Mouse (Mus musculus) cerebellum, adult (tissue): Measurements from ENCODE around the gene Bzw2.

Experiments used
- ATAC-seq: cut with Nextera tagmentation; 2 replicates; pipeline ENCODE4 v1.9.2; 2017; ENCODE audit warnings: mild to moderate bottlenecking, moderate library complexity, mixed read lengths; ENCODE audit not compliant: insufficient number of reproducible peaks, low FRiP score, low TSS enrichment

Gene Bzw2

DNA sequence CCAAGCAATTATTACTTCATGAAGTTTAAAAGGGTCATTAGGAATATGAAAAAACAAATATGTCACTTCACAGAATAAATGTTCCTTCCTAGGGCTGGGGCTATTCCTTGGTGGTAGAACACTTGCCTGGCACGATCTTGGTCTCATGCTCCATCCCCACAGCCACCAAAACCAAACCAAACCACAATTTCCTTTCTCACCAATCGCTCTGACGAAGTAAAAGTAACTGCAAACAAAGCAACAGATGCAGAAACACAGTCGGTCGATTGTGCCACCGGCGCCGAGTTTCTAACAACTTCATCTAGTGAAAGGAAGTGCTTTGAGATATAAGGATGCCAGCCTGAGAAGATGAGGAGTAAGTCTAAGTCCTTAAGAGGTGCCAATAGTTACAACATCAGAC lies 21.6 kb downstream of the Bzw2 start:
- ATAC-seq, result no peak

DNA sequence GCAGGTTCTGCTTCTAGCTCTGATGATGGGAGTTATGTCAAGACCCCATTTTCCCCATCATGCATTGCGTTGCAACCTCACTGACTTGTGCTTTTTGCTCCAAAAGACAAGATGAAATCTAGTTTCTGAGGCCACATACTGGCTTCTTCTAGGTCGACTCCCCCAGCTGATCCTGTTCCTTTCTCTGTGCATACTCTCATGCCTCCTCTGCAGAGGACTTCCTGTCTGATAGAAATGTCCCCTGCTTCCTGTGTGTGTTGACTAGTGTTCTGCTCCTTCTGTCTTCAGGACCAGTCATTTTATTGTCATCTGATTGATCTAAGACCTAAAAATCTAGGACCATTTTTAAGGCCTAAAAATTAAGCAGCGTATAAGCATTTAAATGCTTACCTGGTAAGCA lies 22.5 kb downstream of the Bzw2 start:
- no peak for ATAC-seq

DNA sequence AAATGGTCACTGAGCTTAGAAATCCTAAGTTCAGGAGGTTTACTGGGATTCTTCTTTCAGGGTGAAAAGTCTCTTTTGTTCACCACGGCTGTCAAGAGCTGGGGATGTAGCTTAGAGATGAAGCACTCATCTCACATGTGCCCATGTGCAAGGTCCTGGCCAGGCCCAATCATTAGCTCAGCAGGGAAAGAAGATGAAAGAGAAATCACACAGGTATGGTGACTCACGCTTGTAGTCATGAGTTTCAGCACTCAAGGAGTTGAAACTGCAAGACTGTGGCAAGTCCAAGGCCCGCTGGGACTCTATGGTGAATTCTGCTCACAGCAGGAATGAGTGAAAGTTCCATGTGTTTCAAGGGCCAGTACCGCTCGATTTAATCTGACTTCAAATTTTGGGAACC lies 23.8 kb downstream of the Bzw2 start:
- no peak for ATAC-seq

DNA sequence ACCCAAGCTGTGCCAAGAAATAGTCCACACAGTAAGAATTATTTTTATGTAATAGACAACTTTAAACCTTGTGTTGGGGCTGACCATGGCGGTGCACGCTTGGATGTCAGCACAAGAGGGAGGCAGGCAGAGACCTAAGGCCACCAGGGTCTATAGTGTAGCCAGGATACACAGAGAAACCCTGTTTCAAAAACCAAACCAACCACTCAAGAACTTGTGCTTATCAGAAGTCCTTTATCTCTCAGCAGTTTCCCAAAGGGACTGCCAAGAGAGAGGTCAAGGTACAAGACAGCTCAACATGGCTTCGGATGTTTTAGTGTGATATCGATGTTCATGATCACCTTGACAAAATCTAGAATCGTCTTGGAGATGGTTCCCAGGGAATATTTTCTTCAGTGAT lies 24.3 kb downstream of the Bzw2 start:
- no peak for ATAC-seq

DNA sequence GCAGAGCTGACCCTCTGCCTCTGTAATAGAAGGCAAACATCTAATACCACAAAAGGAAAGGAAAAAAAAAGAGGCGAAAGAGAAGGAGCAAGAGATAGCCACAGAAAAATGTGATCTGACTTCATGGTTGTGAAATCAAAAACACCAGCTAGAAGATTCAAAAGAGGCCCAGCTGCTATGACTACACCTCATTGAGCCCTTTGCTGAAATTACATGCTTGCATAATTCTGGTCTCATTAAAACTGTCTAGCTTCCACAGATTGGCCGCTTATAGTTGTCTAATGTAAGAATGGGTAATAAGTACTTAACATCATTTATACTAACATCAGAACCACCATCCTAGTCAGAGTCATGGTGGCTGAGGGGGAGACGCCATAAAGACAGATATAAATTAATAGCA lies 25.2 kb downstream of the Bzw2 start:
- ATAC-seq, result no peak

DNA sequence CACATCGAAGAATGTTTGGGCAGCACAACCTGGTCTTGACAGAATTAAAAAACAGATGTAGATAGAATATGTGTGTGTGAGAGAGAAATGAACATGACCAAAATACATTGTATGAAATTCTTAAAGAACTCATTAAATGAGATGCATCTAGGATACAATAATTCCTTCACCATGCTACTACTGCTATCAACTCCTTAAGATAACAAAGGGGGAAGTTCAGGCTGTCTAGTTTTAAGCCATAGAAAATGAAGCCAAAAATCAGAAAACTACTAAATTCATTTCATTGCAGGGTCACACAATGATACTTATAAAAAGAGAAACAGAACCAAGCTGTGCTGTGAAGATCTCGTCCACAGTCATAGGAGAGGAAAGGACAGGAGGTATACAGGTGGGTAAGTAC lies 25.6 kb downstream of the Bzw2 start:
- ATAC-seq, result no peak

DNA sequence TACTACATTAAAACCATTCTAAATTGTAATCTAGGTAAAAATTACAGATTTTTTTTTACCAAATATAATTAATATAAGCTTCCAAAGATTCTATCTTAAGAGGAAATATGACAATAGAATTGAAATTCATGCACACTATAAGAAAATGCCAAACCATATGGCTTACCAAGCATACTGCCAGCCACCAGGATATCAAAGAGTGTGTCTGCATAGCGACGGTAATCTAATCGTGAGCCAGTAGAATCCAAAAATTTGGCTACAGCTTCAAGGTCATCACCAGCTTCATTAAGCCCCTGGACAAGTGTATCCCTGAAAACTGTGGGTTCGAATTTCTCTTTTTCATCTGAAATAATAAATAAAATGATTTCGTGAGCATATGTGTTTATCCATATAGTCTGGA lies 28.1 kb downstream of the Bzw2 start:
- no peak for ATAC-seq

DNA sequence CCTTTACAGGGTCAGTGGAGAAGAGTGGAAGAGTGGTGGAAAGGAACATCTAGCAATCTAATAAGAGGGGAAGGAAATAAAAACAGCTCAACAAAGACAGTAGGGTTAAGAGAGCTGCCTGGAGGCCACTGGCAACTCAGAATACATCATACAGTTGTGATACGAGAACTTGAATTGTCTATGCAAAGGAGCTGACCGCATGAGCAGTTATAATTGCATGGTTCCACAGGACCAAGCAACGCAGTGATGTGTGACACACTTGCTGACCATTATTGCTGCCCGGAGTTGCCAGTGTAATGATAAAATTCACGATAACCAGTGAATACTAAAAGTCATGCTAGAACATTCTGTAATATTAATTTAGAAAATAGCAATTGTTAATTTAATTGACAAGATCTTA lies 31.8 kb downstream of the Bzw2 start:
- no peak for ATAC-seq

DNA sequence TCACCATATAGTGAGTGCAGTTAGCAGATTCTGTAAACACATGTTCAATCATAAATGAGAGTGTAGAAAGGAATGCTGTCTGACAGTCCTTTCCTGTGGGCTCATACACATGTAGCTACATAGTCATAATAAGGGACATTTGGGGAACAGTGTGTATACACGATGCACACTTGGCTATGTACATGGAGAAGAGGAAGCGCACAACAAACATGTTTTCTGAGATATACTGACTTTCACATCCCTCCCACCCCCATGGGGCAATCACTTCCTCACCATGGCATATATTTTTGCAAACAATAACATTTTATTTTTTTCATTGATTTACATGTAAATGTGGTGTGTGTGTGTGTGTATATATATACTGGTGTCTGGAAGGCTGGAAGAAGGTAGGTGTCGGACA lies 38.6 kb downstream of the Bzw2 start:
- ATAC-seq, result no peak

DNA sequence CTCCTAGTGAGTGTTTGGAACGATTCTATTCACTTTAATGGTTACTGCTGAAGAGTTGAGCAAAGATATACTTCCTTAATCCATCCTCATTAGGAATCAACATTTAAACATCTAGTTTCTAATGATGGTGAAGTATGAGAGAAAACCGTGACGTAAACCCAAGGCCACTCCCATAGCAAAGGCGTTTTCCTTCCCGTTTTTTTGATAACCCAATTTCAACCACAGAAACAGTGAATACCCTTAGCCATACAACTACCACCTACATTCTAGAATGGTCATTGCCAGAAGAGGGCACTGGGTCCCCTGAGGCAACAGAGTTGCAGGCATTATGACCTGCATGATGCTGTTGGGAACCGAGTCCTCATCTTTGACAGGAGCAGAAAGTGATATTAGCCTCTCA lies 40.7 kb downstream of the Bzw2 start:
- no peak for ATAC-seq

DNA sequence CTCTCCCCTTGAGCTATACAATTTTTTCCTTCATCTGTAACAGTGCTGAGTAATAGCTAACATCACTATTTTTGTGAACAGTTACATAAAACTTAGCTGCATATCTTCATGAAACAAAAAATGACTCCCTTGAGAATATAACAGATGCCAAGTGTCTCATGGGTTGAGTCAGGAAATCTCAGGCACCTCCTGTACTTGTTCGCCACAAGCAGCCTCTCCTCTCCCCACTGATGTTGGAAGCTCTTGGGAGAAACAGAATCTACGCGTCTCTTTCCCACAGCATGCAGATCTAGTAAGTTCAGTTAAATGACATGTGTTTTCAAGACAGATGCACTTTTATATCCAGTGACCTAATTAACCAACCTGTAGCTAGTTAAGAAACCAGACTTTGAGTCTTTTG lies 45.8 kb downstream of the Bzw2 start:
- ATAC-seq, result no peak

DNA sequence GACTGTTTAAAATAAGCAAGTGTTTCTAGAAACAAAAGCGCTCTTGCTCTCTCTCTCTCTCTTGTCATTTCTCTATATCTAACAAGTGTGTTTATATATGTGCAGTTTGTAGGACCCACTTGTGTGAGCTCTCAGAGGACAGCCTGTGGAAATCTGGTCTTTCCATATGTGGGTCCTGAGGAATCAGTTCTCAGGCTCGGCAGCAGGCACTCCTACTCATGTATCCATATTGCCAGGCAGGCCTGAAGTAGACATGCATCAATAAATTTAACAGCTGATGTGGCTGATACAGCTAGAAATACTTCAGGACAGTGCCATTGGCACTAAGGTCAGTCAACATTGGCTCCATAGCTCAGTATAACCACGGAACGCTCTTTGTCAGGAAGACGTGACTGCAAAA lies 46.8 kb downstream of the Bzw2 start:
- ATAC-seq, result no peak

DNA sequence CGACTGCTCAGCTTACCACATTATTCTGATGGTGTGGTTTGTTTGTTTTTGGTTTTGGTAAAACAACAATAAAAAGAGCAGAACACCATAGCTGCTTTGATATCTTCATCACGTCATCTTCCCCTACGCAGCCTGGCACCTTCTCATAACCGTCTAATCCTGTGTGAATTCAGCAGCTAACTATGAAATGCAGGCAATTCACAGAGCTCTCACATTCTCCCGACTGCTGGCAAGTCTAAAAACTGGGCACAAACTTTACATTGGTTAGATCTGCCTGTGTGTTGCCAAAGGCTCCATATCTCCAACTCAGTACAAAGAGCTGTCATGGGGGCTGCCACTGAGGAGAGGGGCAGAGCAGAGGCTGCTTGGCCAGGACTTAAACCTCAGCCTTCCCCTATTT lies 47.4 kb downstream of the Bzw2 start:
- no peak for ATAC-seq

DNA sequence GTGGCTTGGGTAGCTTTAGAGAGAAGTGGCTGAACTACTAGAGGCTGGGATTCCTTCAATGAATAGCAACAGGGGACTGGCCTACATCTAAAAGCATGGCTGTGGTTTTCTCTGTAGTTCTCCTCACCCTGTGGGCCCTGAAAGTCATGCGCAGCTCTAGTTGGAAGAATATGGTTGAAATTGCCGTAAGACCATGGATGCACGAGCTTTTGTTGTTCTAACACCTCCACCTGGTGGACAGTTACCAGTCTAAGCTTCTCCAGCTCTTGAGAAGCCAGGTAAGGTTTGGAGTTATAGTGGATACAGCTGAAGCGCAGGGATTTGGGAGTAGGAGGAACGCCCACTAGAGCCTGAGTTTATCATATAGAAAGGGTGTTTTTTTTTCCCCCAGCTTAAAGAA lies 49.4 kb downstream of the Bzw2 start:
- ATAC-seq, result peak; percentile 47; the same call in 1 of the 2 replicates

DNA sequence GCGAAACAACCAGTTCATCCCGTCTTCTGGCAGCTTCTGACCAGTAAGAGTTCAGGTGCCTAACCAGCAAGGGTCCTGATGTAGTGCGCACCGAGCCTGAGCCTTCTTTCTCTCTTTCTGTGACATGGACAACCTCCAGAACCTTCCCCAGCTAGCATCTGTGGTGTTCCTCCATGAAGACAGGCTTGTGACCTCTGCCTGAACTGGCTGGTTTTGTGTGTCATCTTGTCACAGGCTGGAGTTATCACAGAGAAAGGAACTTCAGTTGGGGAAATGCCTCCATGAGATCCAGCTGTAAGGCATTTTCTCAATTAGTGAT lies 54.3 kb downstream of the Bzw2 start:
- ATAC-seq, result no peak

DNA sequence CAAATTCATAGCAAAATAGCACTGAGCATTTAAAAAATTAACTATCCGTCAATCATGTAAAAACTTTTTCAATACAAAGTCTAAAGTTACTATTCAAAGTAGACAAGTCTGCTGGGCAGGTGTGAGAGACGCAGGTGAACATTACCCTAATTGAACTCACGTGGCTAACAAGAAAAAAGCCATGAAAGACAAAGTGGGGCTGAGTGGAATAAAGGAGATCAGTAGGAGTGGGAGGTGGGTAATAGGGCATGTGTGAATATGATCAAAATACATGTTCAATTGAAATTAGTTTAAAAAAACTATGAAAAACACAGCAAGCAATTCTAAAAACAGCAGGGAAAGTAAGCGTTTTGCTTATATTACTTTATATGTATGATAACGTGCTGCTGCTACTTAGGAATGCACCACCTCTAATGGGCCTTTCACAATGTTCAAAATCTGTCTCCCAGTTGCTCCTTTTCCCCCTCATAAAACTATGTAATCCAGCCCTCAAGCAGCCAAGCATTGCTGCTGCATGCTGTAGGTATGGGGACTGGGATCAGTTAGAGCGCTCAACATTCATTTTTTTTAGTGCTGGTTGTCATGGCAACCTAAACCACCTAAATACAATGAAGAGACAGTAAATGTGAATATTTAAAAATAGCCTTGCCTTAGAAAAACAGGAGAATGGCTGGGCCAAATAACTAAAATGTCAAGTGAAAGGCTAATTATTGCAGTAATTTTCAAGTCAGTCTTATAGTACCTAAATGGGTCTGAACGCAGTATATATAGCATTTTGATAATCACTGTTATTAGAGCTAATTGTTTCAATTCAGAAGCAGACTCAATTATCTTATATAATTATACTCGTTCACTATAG lies 54.9 kb downstream of the Bzw2 start:
- ATAC-seq, result no peak

DNA sequence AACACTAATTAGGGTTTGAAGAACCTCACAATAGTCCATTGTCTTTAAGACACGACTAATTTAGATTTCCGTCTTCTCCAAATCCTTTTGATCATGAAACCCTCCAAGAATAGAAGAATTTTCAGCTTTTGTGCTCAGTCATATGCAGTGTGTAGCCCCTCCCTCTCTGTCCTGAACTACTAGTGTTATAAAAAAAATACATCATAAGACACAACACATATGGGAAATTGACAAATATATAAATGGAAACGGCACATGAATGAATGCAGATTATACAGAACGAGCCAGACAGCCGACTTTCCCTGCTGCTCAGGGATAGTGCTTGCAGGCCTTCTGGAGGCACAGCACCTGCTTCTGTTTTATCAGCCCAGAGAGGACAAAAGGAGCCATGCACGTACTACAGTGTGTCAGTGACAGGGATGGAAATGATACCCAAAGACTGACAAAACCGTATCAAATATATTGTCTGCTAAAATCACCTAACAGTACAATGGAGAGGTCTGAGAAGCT lies 62.5 kb downstream of the Bzw2 start:
- no peak for ATAC-seq

DNA sequence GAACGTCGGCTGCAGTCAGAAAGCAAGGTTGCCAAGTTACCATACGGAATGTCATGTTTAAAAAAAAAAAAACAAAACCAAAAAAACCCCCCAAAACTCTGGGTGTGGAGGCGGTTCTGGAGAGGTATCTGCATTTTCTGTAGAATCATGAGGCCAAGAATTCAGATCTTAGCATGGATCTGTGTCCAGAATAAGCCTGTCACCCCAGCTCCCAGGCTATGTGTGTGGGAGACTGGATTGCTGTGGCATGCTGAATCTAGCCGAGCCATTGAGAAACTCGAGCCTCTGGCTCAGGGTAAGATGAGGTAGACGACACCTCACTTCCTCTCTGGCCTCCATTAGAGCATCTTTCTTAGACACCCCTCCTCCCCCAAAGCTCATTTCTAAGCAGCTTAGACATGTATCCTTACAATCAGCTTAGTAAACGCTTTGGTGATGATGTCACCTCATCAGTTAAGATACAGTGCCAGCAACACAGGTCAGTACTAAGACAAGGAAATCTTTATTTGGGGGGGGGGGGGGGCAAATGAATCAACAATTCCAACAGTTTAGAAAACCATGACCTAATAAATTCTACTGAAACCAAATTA lies 64.7 kb downstream of the Bzw2 start:
- no peak for ATAC-seq

DNA sequence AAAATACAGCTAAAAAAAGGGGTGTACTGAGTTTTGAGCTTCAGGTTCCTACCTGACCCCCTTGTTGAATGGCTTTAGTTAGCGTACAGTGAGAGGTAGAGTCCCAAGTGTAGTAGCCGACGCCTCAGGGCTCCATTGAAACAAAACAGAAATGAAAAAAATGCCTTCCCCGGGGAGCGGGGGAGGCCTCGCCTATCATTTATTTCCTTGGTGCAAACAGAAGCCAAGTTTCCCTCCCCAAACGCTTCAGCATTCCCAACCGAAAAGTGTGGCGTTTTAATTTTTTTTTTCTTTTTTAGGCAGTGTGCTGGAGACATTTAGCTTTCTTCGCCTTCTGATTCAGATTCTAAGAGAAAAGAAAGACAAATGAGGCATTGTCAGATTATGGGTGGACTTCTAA lies 65.9 kb downstream of the Bzw2 start:
- no peak for ATAC-seq

DNA sequence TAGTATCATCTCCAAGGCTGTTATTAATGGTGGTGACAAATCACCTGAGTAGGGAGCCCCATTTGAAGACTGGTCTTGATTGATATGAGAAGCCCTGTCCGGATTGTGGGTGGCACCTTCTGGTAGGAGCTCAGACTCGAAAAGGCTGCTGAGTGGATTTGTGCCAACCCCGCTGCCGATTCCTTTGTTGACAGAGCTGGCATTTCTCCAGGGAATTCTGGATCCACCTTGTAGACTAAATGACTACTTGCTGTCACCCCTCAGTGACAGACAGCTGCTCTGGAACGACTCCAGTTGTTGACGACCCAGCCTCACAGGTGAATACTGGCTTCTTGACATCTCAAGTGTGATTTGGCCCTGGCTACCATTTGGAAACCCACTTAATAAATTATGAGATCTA lies 68.7 kb downstream of the Bzw2 start:
- ATAC-seq, result no peak

DNA sequence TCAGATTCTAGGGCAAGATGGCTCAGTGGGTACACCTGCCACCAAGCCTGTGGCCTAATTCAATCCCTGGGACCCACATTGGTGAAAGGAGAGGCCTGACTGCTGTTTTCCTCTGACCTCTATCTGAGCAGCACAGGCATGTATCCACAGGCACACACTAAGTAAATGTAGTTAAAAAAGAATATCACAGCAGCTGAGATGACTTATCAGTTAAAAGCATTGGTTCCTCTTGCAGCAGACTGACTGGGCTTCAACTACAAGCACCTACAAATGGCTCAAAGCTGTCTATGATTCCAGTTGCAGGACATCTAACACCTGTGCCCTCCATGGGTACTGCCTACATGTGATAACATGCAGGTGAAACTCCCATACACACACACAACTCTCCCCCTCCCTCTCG lies 69.1 kb downstream of the Bzw2 start:
- no peak for ATAC-seq

DNA sequence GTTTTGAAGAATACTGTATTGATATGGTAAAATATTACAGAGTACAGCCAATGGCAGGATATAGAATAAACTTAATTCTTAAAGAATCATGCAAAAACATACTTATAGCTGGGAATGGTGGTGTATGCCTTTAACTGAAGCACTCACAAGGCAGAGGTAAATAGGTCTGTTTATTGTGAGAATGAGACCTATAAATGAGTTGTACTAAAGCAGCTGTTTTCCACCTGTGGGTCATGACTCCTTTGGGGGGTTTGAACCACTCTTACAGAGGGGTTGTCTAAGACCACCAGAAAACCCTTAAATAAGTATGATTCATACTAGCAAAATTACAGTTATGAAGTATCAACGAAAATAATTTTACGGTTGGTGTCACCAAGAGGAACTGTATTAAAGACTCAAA lies 72.5 kb downstream of the Bzw2 start:
- no peak for ATAC-seq
